Mouse (Mus musculus): ENCODE results near the gene Rps26. TPM values are rescaled to one million over a fixed set of nuclear protein-coding genes. Genes with fewer than 3 reads are reported as not detected.

Gene Rps26
- polyA plus RNA-seq, 1 experiment from 2014 or later = 811 TPM

- DNase-seq (ENCODE audit: low spot score) (peak; percentile 74), ATAC-seq (ENCODE audit: low FRiP score, low TSS enrichment) (peak; percentile 8; the same call in 1 of the 2 replicates)
- Histone ChIP-seq H3K9ac (ENCODE audit: low read length) (peak overlapping the region; percentile 80), H3K4me2 (replicated peaks; ENCODE audit: low read depth) (peak overlapping the region; percentile 98), H3K36me3 (ENCODE audit: control insufficient read depth, insufficient read depth, low read length) (no peaks in the 10 kb centered on the region), H3K27ac (replicated peaks) (peak overlapping the region; percentile 98), H3K4me3 (ENCODE audit: low read depth, low read length) (peak overlapping the region; percentile 70), H3K9me3 (ENCODE audit: control insufficient read depth, low read length) (no peaks in the 10 kb centered on the region), H3K4me1 (replicated peaks; ENCODE audit: control insufficient read depth, insufficient read depth) (no peaks in the 10 kb centered on the region), H3K27me3 (ENCODE audit: control insufficient read depth, insufficient read depth, low read length) (no peaks in the 10 kb centered on the region)
- TF ChIP-seq CTCF (IDR thresholded peaks at IDR 0.05; ENCODE audit: low read depth) (peak; percentile 85), EP300 (optimal IDR thresholded peaks at IDR 0.05) (no peak)
- 0% methylated on average over 43 of the region's 43 CpGs for WGBS
Measured at GRCm38 (mm10) chr10:128590193-128590690, 36.3 kb downstream of the Rps26 start.

GRCm38 (mm10) chr10:128589464-128590192, 36.9 kb downstream of the Rps26 start, which contains the start of gene Erbb3:
Gene Erbb3, minus strand, starts transcription at chr10:128589652.
- Histone ChIP-seq H3K9me3 (ENCODE audit: control insufficient read depth, low read length) (no peaks in the 10 kb centered on the region), H3K9ac (ENCODE audit: low read length) (peak within 1 kb of the TSS; percentile 80), H3K4me1 (replicated peaks; ENCODE audit: control insufficient read depth, insufficient read depth) (no peaks in the 10 kb centered on the region), H3K36me3 (ENCODE audit: control insufficient read depth, insufficient read depth, low read length) (no peaks in the 10 kb centered on the region), H3K4me2 (replicated peaks; ENCODE audit: low read depth) (peak within 1 kb of the TSS; percentile 98), H3K4me3 (ENCODE audit: low read depth, low read length) (peak within 1 kb of the TSS; percentile 70), H3K27me3 (ENCODE audit: control insufficient read depth, insufficient read depth, low read length) (no peaks in the 10 kb centered on the region), H3K27ac (replicated peaks) (peak within 1 kb of the TSS; percentile 98)
- ATAC-seq (ENCODE audit: low FRiP score, low TSS enrichment) (peak; percentile 84), DNase-seq (ENCODE audit: low spot score) (peak; percentile 93)
- TF ChIP-seq EP300 (optimal IDR thresholded peaks at IDR 0.05) (peak; percentile 39), CTCF (IDR thresholded peaks at IDR 0.05; ENCODE audit: low read depth) (no peak)
- 1% methylated on average over 37 of the region's 43 CpGs for WGBS

GRCm38 (mm10) chr10:128588775-128589463, 37.6 kb downstream of the Rps26 start:
- DNase-seq (ENCODE audit: low spot score) (peak; percentile 67), ATAC-seq (ENCODE audit: low FRiP score, low TSS enrichment) (peak; percentile 30)
- no peak for TF ChIP-seq EP300 (optimal IDR thresholded peaks at IDR 0.05)
- no peak for TF ChIP-seq CTCF (IDR thresholded peaks at IDR 0.05; ENCODE audit: low read depth)
- Histone ChIP-seq H3K4me2 (replicated peaks; ENCODE audit: low read depth) (peak overlapping the region; percentile 98), H3K9me3 (ENCODE audit: control insufficient read depth, low read length) (no peaks in the 10 kb centered on the region), H3K9ac (ENCODE audit: low read length) (peak overlapping the region; percentile 80), H3K4me1 (replicated peaks; ENCODE audit: control insufficient read depth, insufficient read depth) (0 out of 2 replicates have a peak, but pooled peaks cover 2% of the 10 kb centered on the region), H3K4me3 (ENCODE audit: low read depth, low read length) (peak overlapping the region; percentile 70), H3K27ac (replicated peaks) (peak overlapping the region; percentile 98), H3K36me3 (ENCODE audit: control insufficient read depth, insufficient read depth, low read length) (no peaks in the 10 kb centered on the region), H3K27me3 (ENCODE audit: control insufficient read depth, insufficient read depth, low read length) (no peaks in the 10 kb centered on the region)
- 4% methylated on average over 23 of the region's 23 CpGs for WGBS

DNA sequence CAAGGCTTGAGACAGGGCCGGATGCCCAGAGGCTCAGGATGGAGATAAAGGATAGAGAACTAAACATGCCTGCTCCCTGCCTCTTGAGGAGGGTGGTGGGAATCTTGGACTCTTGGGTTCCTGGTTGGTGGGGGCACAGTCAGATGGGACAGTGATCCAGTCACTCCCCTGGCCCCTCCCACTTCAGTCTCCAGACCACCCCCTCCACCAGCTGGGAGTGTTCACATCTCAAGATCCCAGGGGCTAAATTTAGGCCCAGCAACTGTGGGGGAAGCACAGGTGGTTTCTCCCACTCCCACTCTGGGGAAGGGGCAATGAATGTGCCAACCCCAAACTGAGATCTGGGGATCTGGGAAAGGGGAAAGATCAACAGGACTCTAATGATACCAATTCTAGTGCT, 38.4 kb downstream of the Rps26 start:
- DNase-seq (ENCODE audit: low spot score) (no peak), ATAC-seq (ENCODE audit: low FRiP score, low TSS enrichment) (peak; percentile 0; the same call in 1 of the 2 replicates)
- Histone ChIP-seq H3K36me3 (ENCODE audit: control insufficient read depth, insufficient read depth, low read length) (peaks cover 2% of the 10 kb centered on the region; the same call in 1 of the 2 replicates), H3K4me1 (replicated peaks; ENCODE audit: control insufficient read depth, insufficient read depth) (0 out of 2 replicates have a peak, but pooled peaks cover 7% of the 10 kb centered on the region), H3K9me3 (ENCODE audit: control insufficient read depth, low read length) (no peaks in the 10 kb centered on the region), H3K27me3 (ENCODE audit: control insufficient read depth, insufficient read depth, low read length) (no peaks in the 10 kb centered on the region), H3K4me2 (replicated peaks; ENCODE audit: low read depth) (peak overlapping the region; percentile 98), H3K9ac (ENCODE audit: low read length) (peak overlapping the region; percentile 80), H3K4me3 (ENCODE audit: low read depth, low read length) (peak overlapping the region; percentile 70), H3K27ac (replicated peaks) (peak overlapping the region; percentile 98)
- TF ChIP-seq CTCF (IDR thresholded peaks at IDR 0.05; ENCODE audit: low read depth) = no peak
- TF ChIP-seq EP300 (optimal IDR thresholded peaks at IDR 0.05) = no peak
- WGBS = 38% methylated on average over 1 of the region's 1 CpGs

- 42% methylated on average over 8 of the region's 8 CpGs for WGBS
- H3K27me3 ChIP-seq (ENCODE audit: control insufficient read depth, insufficient read depth, low read length) = no peaks in the 10 kb centered on the region
- H3K4me1 ChIP-seq (replicated peaks; ENCODE audit: control insufficient read depth, insufficient read depth) = 0 out of 2 replicates have a peak, but pooled peaks cover 7% of the 10 kb centered on the region
- DNase-seq (ENCODE audit: low spot score) (peak; percentile 82), ATAC-seq (ENCODE audit: low FRiP score, low TSS enrichment) (peak; percentile 55)
- peak overlapping the region; percentile 98 for H3K27ac ChIP-seq (replicated peaks)
- peak overlapping the region; percentile 70 for H3K4me3 ChIP-seq (ENCODE audit: low read depth, low read length)
- peaks cover 2% of the 10 kb centered on the region; the same call in 1 of the 2 replicates for H3K36me3 ChIP-seq (ENCODE audit: control insufficient read depth, insufficient read depth, low read length)
- H3K4me2 ChIP-seq (replicated peaks; ENCODE audit: low read depth) = peak overlapping the region; percentile 98
- TF ChIP-seq CTCF (IDR thresholded peaks at IDR 0.05; ENCODE audit: low read depth) (no peak), EP300 (optimal IDR thresholded peaks at IDR 0.05) (no peak)
- H3K9me3 ChIP-seq (ENCODE audit: control insufficient read depth, low read length) = no peaks in the 10 kb centered on the region
- peak overlapping the region; percentile 80 for H3K9ac ChIP-seq (ENCODE audit: low read length)
Measured at GRCm38 (mm10) chr10:128587697-128588096, 38.9 kb downstream of the Rps26 start.
